Mouse (Mus musculus) heart, embryonic 15.5 days (tissue): ENCODE results near the gene Ipo7. TPM values are rescaled to one million over a fixed set of nuclear protein-coding genes. Genes with fewer than 3 reads are reported as not detected.

ENCODE experiments used
- ATAC-seq: fragments of 200-750 bp; cut with Nextera tagmentation; replicated peaks from 2 replicates; pipeline ENCODE4 v1.8.0; 2017; ENCODE audit warnings: low read depth, moderate TSS enrichment; ENCODE audit not compliant: insufficient number of reproducible peaks, insufficient read depth, low FRiP score
- H3K27ac ChIP-seq: fragments of 300-500 bp; sonication (generic); 2 replicates; pipeline ENCODE4 v1.5.1; 2015; ENCODE audit warnings: mild to moderate bottlenecking, inconsistent platforms
- H3K27me3 ChIP-seq: fragments of 300-500 bp; sonication (generic); 2 replicates; pipeline ENCODE4 v1.6.1; 2015; ENCODE audit warnings: inconsistent platforms
- H3K36me3 ChIP-seq: fragments of 300-500 bp; sonication (generic); 2 replicates; pipeline ENCODE4 v1.6.1; 2015; ENCODE audit warnings: mild to moderate bottlenecking, inconsistent platforms
- H3K4me1 ChIP-seq: fragments of 300-500 bp; sonication (generic); replicated peaks from 2 replicates; pipeline ENCODE4 v1.6.1; 2015; ENCODE audit warnings: inconsistent platforms
- H3K4me2 ChIP-seq: fragments of 300-500 bp; sonication (generic); 2 replicates; pipeline ENCODE4 v1.6.1; 2015; ENCODE audit warnings: inconsistent platforms, mild to moderate bottlenecking, moderate library complexity
- H3K4me3 ChIP-seq: fragments of 300-500 bp; sonication (generic); 2 replicates; pipeline ENCODE4 v1.5.1; 2015; ENCODE audit warnings: mild to moderate bottlenecking, inconsistent platforms
- H3K9ac ChIP-seq: fragments of 300-500 bp; sonication (generic); 2 replicates; pipeline ENCODE4 v1.6.1; 2015; ENCODE audit warnings: mild to moderate bottlenecking, inconsistent platforms
- H3K9me3 ChIP-seq: fragments of 300-500 bp; sonication (generic); replicated peaks from 2 replicates; pipeline ENCODE4 v1.6.1; 2016; ENCODE audit warnings: inconsistent platforms
- WGBS: fragments of 180-500 bp; shearing (Covaris S2); methylation state at CpG from one replicate; pipeline ENCODE4 v1.1.7; 2015; ENCODE audit warnings: mixed read lengths; 5-methylcytosine and 5-hydroxymethylcytosine counted together
- polyA plus RNA-seq: library from polyadenylated mRNA; unstranded; fragments of >200 nt; fragmentation: Nextera tagmentation; extraction: Ambion mirVana; gene quantifications from 2 replicates; pipeline ENCODE4 v1.2.1, GENCODE M21; 2015

Gene Ipo7
- polyA plus RNA-seq, 1 experiment from 2014 or later: 35.3 TPM

DNA sequence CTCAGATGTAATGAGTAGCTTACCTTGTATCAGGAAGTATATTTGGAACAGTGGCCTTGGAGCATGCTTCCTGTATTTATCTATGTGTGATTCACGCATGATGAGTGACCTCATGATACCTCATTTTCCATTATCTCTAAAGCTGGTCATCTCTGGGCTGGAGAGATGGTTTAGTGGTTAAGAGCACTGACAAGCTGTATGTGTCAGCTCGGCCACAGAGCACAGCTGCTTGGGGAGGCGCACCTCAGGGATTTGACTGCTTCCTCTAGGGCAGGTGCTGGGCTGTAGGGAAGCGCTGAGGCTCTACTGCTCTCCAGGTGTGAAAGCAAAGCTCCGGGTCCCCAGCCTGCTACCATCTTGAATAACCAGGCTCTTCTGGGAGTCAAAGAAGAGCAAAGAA, 60.1 kb downstream of the Ipo7 start:
- Histone ChIP-seq H3K36me3 (peaks cover 92% of the 10 kb centered on the region), H3K9ac (no peak overlapping the region), H3K9me3 (no peaks in the 10 kb centered on the region), H3K27ac (no peak overlapping the region), H3K27me3 (no peaks in the 10 kb centered on the region), H3K4me1 (no peaks in the 10 kb centered on the region), H3K4me2 (no peak overlapping the region), H3K4me3 (no peak overlapping the region)
- WGBS: 80% methylated on average over 5 of the region's 5 CpGs
- no peak for ATAC-seq

DNA sequence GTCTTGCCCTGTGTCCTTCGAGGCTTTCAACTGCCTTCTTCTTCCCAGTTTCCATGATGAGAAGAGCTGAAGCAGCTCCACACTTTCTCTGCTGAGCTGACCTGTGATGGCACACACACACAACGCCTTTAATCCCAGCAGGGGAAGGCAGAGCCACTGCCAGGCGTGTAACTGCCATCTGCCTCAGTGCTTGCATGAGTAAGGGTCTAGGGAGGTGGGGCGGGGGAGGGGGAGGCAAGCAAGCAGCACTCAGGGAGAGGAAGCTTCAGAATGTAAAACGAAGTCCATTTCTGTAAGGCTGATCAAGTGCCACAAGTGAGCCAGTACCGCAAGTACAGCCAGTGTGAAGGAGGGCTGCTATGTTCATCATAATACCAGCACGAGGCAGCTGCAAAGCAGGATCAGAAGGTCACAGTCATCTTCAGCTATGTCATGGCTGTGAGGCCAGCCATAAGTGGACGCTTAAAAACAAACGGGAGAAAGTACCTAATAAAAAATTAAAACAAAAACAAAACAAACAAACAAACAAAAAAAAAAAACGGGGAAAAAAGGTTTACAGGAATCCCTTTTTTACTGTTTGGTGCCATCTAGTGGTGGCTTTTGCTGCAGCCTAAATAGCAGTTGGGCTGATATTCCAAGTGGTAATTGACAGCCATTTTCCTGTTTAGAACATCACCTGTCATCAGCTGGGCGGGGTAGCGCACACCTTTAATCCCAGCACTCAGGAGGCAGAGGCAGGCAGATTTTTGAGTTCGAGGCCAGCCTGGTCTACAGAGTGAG, 65.5 kb downstream of the Ipo7 start:
- Histone ChIP-seq H3K9ac (no peak overlapping the region), H3K9me3 (no peaks in the 10 kb centered on the region), H3K4me3 (no peak overlapping the region), H3K4me1 (no peaks in the 10 kb centered on the region), H3K27ac (no peak overlapping the region), H3K36me3 (peaks cover 83% of the 10 kb centered on the region), H3K27me3 (no peaks in the 10 kb centered on the region), H3K4me2 (no peak overlapping the region)
- WGBS: 60% methylated on average over 13 of the region's 13 CpGs
- no peak for ATAC-seq

DNA sequence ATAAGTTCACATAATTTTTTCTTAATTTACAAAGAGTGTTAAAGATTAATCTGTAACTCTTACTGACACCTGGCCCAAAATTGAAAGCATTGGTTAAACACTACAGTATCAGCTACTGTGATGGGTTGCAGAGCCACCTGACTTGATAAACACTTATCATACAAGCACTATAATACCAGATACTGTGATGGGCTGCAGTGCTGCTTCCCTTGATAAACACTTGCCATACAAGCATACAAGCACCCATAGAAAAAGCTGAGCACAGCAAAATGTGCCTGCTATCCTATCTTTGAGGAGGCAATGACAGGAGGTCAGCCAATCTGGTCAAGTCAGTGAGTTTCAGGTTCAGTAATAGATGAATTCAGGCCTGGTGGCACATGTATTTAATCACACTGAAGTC, 67.1 kb downstream of the Ipo7 start:
- H3K27ac ChIP-seq: no peak overlapping the region
- H3K4me3 ChIP-seq: no peak overlapping the region
- no peak for ATAC-seq
- no peaks in the 10 kb centered on the region for H3K4me1 ChIP-seq
- no peak overlapping the region for H3K4me2 ChIP-seq
- no peak overlapping the region for H3K9ac ChIP-seq
- H3K36me3 ChIP-seq: peaks cover 79% of the 10 kb centered on the region
- no peaks in the 10 kb centered on the region for H3K27me3 ChIP-seq
- no peaks in the 10 kb centered on the region for H3K9me3 ChIP-seq

DNA sequence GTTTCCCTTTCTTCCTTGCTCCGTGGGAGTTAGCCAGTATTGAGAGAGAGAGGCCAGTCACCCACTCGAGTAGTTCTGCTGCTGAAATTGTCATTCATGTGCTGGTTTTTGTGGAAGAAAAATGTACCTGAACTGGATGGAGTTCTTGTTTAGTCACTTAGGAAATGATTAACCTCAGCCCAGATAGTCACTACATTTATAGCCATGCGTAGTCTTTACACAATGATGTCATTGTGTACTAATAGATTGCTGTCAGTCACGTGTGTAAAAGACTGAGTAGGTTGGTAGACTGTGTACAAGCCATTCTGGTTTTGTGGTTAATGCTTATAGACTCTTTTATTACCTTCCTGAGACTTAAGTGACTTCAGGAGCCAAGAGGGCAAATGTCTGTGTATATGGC, 69.8 kb downstream of the Ipo7 start:
- WGBS: 71% methylated on average over 4 of the region's 4 CpGs
- no peaks in the 10 kb centered on the region for H3K4me1 ChIP-seq
- H3K4me3 ChIP-seq: no peak overlapping the region
- no peak overlapping the region for H3K9ac ChIP-seq
- no peaks in the 10 kb centered on the region for H3K27me3 ChIP-seq
- H3K9me3 ChIP-seq: no peaks in the 10 kb centered on the region
- no peak overlapping the region for H3K4me2 ChIP-seq
- ATAC-seq: no peak
- H3K36me3 ChIP-seq: peaks cover 73% of the 10 kb centered on the region
- no peak overlapping the region for H3K27ac ChIP-seq

DNA sequence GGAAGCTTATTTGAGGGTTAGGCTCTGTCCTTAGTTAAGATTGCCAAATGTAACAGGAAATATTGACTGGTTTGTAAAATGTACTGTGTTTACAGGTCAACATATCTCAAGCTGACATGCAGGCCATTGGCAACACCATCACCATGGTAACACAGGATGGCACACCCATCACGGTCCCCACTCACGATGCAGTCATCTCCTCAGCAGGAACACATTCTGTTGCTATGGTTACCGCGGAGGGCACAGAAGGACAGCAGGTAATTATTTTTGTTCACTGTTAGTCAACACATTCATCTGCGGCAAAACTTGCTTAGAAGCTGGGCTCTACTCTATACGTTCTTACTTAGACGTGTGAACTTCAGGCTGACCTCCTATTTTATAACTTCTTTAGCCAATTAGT, 73.6 kb downstream of the Ipo7 start:
- H3K9me3 ChIP-seq: no peaks in the 10 kb centered on the region
- no peak overlapping the region for H3K4me2 ChIP-seq
- no peak overlapping the region for H3K4me3 ChIP-seq
- ATAC-seq: no peak
- H3K36me3 ChIP-seq: peaks cover 61% of the 10 kb centered on the region
- H3K27ac ChIP-seq: no peak overlapping the region
- H3K9ac ChIP-seq: no peak overlapping the region
- no peaks in the 10 kb centered on the region for H3K4me1 ChIP-seq
- WGBS: 85% methylated on average over 7 of the region's 7 CpGs
- no peaks in the 10 kb centered on the region for H3K27me3 ChIP-seq

DNA sequence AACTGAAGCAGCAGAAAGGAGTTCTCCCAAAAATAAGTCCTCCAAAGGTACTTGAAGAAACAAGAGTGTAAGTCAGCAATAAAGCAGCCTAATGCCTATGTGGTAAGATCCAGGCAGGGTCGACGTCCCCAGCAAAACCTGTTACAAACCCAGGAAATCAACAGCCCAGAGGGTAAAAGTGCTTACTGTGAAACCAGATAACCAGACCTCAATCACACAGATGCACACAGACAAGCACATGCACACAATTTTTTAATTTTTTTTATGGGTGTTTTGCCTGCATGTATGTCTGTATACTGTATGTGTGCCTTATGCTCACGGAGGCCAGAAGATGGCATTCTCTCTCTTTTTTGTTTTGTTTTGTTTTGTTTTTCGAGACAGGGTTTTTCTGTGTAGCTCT, 78.3 kb downstream of the Ipo7 start:
- Histone ChIP-seq H3K9me3 (no peaks in the 10 kb centered on the region), H3K4me1 (0 out of 2 replicates have a peak, but pooled peaks cover 3% of the 10 kb centered on the region), H3K36me3 (peaks cover 37% of the 10 kb centered on the region), H3K4me2 (no peak overlapping the region), H3K9ac (no peak overlapping the region), H3K4me3 (no peak overlapping the region), H3K27ac (no peak overlapping the region), H3K27me3 (no peaks in the 10 kb centered on the region)
- no peak for ATAC-seq
- 83% methylated on average over 4 of the region's 4 CpGs for WGBS

DNA sequence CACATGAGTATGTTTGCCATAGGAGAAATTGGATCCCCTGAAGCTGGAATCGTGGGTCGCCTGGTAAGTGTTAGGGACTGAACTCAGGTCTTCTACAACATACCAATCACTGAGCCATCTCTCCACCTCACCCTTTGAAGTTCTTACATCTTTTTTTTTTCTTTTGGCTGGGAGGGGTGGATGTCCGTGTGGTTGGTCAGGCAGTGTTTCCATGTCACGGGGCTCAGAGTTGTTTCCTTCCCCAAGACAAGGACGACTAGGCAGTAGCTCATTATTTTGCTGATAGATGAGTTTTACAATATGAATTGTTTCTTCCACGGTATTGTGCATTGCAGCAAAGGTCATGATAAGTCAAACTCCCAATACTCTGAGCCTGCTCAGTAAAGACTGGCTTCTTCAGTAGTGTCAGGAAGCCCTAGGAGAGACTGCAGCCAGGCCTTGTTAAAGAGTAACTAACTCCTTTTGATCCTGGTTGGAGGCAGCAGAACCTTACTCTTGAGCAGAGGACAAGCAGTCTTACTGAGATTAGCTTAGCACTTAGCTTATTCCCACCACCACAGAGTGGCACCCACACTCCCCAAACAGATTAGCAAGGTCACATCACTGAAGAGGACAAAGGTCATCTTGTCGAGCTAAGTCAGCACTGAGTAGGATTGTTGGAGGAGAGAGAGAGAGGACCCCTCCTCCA, 79.2 kb downstream of the Ipo7 start:
- Histone ChIP-seq H3K4me1 (0 out of 2 replicates have a peak, but pooled peaks cover 3% of the 10 kb centered on the region), H3K27me3 (no peaks in the 10 kb centered on the region), H3K36me3 (peaks cover 28% of the 10 kb centered on the region), H3K9me3 (no peaks in the 10 kb centered on the region), H3K4me3 (no peak overlapping the region), H3K27ac (no peak overlapping the region), H3K4me2 (no peak overlapping the region), H3K9ac (no peak overlapping the region)
- no peak for ATAC-seq
- 58% methylated on average over 7 of the region's 7 CpGs for WGBS

DNA sequence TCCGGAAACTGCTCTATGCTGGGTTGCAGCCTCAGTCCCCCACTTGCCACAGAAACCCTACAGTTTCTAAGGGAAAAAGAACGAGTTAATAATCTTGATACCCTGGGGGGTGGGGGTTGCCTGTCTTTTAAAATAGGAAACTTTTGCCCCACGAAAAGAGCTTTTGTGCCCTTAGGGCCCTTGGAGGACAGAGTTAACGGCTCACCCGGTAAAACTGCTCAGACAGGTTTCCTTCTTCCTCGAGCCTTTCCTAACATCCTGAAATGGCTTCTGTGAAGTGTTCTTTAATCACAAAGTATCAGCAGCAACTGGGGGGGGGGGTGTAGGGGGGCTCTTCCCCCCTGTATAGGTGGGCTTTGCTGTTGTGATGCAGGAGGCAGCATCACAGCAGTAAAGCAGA, 82.8 kb downstream of the Ipo7 start:
- WGBS: 49% methylated on average over 6 of the region's 6 CpGs
- Histone ChIP-seq H3K36me3 (no peaks in the 10 kb centered on the region), H3K9me3 (no peaks in the 10 kb centered on the region), H3K4me3 (no peak overlapping the region), H3K4me2 (no peak overlapping the region), H3K27me3 (no peaks in the 10 kb centered on the region), H3K9ac (no peak overlapping the region), H3K4me1 (0 out of 2 replicates have a peak, but pooled peaks cover 3% of the 10 kb centered on the region), H3K27ac (no peak overlapping the region)
- no peak for ATAC-seq

DNA sequence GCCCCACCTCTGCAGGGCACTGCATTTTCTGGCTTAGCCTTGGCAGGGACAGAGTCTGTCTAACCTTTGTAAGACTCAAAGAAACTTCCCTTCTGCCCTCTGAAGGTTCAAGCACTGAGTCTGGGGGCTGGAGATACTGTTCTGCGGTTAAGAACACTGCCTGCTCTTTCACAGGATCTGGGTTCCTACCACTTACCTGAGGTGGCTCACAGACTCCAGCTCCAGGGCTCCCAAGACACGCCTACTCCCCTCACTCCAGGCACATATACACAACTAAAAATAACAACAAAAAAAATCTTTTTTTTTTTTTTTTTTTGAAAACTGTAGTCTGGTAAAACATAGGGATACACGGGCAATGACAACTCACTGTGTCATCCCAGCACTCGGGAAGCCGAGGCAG, 83.2 kb downstream of the Ipo7 start:
- H3K9ac ChIP-seq: no peak overlapping the region
- H3K4me2 ChIP-seq: no peak overlapping the region
- H3K36me3 ChIP-seq: no peaks in the 10 kb centered on the region
- no peak for ATAC-seq
- H3K9me3 ChIP-seq: no peaks in the 10 kb centered on the region
- H3K27me3 ChIP-seq: no peaks in the 10 kb centered on the region
- 0 out of 2 replicates have a peak, but pooled peaks cover 3% of the 10 kb centered on the region for H3K4me1 ChIP-seq
- 81% methylated on average over 5 of the region's 5 CpGs for WGBS
- no peak overlapping the region for H3K27ac ChIP-seq
- H3K4me3 ChIP-seq: no peak overlapping the region

DNA sequence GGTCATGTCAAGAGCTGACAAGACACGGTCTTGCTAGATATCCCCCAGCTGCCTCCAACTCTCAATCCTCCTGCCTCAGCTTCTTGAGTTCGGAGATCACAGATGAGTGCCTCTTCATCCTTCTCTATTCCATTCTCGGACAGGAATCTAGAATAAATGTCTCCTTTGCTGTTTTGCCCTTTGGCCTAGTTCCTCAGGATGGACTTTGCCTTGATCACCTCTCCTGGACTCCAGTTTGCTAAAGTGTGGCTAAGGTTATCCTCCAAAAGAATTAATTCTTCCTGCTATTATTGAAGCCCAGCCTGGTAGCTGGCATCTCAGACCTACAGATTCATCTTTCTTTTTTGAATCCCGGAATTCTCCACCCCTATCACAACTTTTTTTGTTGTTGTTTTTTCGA, 87.0 kb downstream of the Ipo7 start:
- Histone ChIP-seq H3K4me2 (no peak overlapping the region), H3K4me3 (no peak overlapping the region), H3K9me3 (no peaks in the 10 kb centered on the region), H3K36me3 (no peaks in the 10 kb centered on the region), H3K9ac (no peak overlapping the region), H3K27me3 (no peaks in the 10 kb centered on the region), H3K27ac (no peak overlapping the region), H3K4me1 (peaks cover 13% of the 10 kb centered on the region)
- no peak for ATAC-seq
- WGBS: 88% methylated on average over 5 of the region's 5 CpGs
